Mouse (Mus musculus) cerebellum, adult 8-10 months (tissue): Measurements from ENCODE around the gene Acox2.
A peak's percentile ranks its signal among the peaks of the same experiment; 100 is the strongest.

Experiments
- DNase-seq: peaks from one replicate; pipeline ENCODE4 v3.0.0; 2022

The Acox2 gene

GRCm38 (mm10) chr14:8246878-8247277 is 12.3 kb downstream of the Acox2 start:
- DNase-seq = no peak

DNA sequence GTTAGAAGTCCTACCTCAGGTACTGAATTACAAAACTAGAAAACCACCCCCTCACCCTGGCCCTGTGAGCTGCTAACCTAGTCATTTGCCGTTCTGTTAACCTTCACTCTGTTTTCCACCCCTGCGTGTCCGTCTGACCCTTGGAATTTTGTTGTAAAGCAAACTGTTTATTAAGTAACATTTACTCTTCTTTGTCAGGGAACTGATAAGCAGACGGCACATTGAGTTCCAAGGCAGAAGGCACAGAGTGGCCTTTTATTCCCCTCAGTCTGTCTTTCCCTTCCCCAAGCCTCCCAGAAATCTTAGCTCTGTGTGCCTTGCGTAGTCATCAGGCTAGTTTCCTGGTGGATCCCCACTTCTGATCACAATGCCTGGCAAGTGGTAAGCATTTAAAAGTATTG is 14.9 kb downstream of the Acox2 start:
- DNase-seq = no peak

GRCm38 (mm10) chr14:8243136-8243888 is 15.8 kb downstream of the Acox2 start:
- DNase-seq = no peak

DNA sequence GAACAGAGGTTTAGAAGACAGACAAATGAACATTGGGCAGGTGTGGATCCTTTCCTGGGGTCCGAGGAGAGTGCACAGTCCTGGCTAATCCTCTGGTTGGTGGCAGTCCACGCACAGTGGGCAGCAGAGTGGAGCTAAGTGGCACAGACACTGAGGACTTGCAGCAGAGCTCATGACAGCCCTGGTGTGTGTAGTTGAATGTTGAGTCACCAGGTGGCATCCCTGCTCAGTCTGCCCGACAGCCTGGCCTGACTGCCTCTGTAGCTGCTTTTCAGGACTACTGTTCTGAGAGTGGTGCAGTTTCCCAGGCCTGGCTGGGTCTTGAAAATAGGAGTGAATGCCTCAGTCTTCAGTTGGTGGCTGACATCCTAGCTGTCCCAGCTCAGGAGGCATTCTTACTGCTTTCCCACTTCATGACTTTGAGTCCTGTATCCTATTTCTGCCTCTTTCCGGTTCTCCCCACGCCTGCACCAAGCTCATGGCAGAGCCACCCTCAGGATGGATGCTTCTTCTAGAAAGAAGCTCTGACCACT is 16.7 kb downstream of the Acox2 start:
- peak; percentile 34 for DNase-seq

- no peak for DNase-seq
Measured at GRCm38 (mm10) chr14:8241816-8242215, 17.3 kb downstream of the Acox2 start.

DNA sequence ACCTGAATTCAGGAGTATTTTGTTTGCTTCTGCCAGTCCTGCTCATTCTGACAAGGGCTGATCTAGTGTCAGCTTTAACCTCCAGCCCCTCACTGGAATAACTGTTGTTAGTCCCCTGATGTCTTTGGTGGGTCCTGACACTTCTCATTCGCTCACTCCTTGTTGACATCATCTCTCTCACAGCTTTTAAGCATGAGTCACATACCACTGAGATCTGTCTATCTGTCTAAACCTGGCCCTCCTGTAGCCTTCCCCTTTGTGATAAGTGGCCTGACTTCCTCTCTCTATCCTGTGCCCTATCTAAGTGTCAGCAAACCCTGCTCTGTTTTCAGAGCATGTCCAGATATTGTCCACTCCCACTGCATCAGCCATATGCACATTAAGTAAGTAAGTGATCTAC is 25.9 kb downstream of the Acox2 start:
- DNase-seq = no peak

GRCm38 (mm10) chr14:8232155-8232910 is 26.8 kb downstream of the Acox2 start:
- no peak for DNase-seq

DNA sequence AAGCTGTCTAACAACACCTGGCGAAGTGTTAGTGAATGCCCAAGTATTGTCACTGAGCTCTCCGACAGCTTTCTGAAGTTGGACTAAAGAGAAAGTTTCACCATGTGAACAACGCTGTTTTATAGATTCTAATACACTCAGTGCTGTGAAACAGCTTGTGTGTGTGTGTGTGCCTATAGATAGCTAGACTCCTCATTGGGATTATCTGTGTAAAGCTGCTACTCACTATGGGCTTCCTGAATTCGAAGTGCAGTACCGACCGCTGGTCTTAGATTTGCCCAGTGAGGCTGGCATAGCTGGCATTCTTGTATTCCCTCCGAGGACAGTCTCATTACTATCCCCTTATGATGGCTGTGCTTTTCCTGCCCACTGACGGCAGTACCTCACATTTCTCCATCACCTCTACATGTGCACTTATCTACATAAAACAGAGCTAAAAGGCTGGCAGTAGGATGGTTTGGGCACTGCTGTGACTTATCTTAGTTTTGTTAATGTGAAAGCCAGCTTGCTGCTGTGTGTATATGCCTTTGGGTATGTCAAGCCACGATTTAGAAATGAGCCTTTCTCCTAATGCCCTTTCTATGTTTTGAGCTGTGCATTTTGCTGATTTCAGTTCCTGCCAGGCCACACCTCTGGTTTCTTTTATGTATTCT is 29.7 kb downstream of the Acox2 start:
- no peak for DNase-seq

DNA sequence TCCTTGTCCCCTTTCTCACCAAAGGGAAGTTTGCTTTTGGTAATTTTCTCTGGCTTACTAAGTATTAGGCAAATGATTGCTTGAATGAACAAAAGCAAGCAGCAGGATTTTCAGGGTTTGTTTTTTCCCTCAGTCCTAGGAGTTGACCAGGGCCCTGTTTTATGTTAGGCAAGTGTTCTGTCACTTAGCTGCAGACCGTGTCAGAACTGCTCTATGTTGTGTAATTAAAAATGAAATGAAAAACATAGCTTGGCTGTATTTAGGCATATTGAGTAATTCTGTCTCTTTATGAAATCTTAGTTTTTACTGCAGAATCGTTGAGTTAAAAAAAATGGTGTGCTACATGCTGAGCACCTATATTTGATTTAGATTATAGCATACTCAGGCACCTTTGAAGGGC is 34.3 kb downstream of the Acox2 start:
- DNase-seq = no peak

GRCm38 (mm10) chr14:8223506-8224293 is 35.5 kb downstream of the Acox2 start:
- no peak for DNase-seq

DNA sequence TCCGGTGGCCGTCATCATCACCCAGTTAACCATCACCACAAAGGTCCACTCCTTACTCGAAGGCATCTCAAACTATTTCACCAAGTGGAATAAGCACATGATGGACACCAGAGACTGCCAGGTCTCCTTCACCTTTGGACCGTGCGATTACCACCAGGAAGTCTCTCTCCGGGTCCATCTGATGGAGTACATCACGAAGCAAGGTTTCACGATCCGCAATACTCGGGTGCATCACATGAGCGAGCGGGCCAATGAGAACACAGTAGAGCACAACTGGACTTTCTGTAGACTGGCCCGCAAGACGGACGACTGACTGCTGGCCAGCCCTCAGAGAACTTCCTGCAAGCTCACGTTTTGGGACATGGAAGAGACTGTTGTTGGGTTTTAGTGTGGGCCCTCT is 36.6 kb downstream of the Acox2 start:
- no peak for DNase-seq

DNA sequence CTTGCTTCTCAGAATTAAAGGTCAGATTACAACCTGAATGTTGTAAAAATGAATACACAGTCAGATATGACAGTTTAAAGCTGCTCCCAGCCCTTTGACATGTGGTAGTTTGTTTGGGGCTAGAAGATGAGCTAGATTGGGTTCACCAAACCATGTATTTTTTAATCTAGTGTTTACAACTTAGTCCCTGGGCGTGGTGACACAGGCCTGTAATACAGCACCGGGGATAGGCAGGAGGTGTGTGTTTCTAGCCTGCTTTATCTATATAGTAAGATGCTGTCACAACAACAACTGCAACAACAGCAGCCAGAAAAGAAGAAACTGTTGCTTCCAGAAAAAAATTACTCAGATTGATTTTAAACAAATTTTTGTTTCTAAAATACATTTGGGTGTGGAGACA is 38.2 kb downstream of the Acox2 start:
- DNase-seq = no peak

GRCm38 (mm10) chr14:8220306-8220705 is 38.8 kb downstream of the Acox2 start:
- peak; percentile 43 for DNase-seq

DNA sequence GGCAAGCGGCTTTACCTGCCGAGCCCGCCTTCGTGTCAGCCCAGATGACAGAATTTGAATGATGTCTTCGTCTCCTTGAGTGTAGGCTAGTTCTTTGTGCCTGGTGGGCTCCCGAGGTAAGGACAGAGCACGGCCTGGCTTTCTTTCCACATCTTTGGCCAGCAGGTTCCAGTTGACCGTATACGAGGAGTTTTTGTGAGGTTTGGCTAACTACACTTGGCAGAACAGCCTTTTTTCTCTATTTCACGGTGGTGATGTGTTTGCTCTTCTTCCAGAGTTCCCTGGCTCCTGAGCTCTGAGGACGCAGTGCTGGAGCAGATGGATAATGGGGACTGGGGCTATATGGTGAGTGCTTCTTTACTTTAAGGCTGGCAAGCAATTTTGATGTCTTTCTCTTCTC is 39.3 kb downstream of the Acox2 start:
- DNase-seq = peak; percentile 28

DNA sequence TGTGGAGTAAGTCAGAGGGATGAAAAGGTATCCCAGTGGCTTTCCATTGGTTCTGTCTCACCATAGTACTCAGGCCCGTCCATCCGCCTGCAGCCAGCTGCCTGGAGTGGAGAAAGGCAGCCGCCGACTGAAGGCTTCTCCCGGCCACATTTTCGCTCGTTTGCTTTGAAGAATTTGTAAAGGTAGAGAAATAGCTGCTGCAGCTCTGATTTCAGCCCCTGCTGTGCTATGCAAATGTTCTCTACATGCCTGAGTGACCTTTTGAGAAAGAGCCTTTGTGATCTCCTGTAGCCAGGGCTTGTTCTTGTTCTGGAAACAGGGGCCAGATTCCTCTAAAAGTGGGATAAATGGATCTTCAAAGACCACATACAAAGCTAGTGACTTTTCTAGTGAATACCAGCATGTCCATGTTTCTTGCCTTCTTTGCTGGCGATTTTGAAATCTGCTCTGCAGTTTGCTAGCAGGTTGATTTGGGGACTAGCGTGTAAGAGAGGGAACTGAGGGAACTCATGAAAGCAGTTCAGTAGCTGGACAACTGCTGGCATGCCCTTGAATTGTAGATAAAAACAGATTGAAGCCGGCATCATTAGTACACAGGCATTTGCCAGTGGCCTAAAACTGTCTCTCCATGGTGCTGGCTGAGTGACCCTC is 40.3 kb downstream of the Acox2 start:
- peak; percentile 60 for DNase-seq

GRCm38 (mm10) chr14:8218238-8218637 is 40.9 kb downstream of the Acox2 start:
- DNase-seq = peak; percentile 49

DNA sequence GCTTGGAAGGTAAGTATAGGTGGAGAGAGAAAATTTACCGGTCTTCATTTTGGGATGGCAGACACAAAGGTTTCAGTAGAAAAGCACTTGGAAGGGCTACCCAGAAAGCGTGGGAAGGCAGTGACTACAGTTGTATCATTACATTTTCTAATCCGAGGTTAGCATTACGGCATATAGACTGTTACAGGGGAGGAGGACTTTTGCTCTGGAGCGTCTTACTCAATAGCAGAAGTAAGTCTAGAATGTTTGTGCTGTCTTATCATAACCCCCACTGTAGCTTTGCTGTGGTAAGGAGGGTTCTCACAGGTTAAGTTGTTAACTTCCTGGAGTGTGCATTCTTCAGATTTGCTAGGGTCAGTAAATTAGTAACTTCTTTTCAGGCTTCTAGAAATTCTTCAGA is 43.1 kb downstream of the Acox2 start:
- DNase-seq = no peak

DNA sequence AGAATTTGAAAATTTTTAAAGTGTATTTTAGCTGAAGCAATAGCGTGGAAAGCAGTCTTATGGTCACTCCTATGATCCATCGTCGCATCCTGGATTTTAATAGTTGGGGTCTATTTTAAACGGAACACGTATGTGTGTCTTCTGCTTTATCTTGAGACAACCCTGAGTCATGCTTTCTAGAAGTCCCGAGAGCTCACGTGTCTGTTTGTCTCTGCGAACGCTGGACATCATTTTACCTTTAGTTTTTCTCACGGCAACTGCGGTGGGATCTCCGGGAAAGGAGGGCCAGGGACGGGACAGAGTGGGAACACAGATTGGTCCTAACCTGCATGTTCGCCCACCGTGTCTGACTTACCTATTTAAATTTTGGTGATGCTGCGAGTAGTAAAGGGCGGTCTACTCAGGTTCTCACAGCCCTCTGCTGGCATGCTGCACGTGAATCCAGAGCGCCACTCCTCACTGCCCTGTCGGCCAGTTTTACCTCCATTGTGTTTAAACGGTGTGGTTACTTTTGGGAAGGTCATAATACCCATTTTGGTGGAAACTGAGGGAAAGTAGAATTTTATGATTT is 43.9 kb downstream of the Acox2 start:
- DNase-seq = peak; percentile 32

- DNase-seq = peak; percentile 81
Measured at GRCm38 (mm10) chr14:8214299-8215207, 44.6 kb downstream of the Acox2 start.

DNA sequence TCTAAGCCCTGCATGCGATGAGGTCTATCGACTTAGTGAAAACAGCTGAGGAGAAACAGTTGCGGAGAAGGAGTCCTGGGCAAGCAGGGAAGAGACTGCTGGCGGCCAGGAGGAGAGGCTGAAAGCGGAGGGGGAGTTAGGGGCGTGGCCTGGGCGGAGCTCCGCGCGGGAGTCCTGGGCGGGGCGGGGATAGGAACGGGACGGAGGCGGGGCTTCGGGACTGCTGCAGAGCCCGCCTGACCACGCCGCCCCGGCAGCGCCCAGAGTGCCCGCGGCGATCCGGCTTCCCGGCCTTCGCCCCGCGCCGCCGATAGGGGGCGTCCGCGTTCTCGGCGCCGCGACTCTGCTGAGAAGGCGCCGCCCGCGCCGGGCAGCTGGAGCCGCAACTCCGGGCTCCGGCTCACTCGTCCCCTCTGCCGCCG is 45.3 kb downstream of the Acox2 start, which contains the start of gene Kctd6:
Kctd6 (plus strand) TSS at position 338 of the 422 bp plus-strand sequence.
- peak; percentile 99 for DNase-seq

DNA sequence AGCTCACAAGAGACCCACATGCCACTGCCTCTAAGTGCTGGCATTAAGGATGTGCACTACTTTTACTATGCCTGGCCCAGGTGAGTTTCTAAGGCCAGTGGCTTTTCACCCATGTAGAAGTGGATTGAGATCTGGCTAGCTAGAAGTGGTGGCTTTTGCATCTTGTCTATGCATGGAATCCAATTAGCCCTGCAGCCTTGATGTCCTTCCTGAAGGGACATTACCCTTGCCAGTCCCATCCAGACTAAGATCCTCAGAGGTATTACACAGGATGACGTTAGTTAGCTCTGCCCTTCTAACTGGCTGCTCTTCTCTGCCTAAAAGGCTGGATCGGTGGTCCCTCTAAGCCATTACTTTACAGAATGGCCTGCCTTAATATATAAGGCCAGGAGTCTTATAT is 46.2 kb downstream of the Acox2 start:
- no peak for DNase-seq
